Mouse (Mus musculus) liver, postnatal 0 days (tissue): ENCODE results near the gene Olfr316. TPM values are rescaled to one million over a fixed set of nuclear protein-coding genes. Genes with fewer than 3 reads are reported as not detected.

ENCODE experiments used
- ATAC-seq: fragments of 200-750 bp; cut with Nextera tagmentation; 2 replicates; pipeline ENCODE4 v1.8.0; 2017; ENCODE audit warnings: mild to moderate bottlenecking, moderate library complexity
- DNase-seq: peaks from one replicate; pipeline ENCODE4 v3.0.0-alpha.2; 2016
- H3K27ac ChIP-seq: fragments of 300-500 bp; sonication (generic); 2 replicates; pipeline ENCODE4 v1.5.1; 2014; ENCODE audit warnings: antibody characterized with exemption, moderate library complexity, mild to moderate bottlenecking, low read depth
- H3K27me3 ChIP-seq: fragments of 300-500 bp; sonication (generic); 2 replicates; pipeline ENCODE4 v1.6.1; 2014; ENCODE audit warnings: low read length, control low read depth, mixed read lengths; ENCODE audit not compliant: insufficient read depth
- H3K36me3 ChIP-seq: fragments of 300-500 bp; sonication (generic); replicated peaks from 2 replicates; pipeline ENCODE4 v1.6.1; 2014; ENCODE audit warnings: mild to moderate bottlenecking, control low read depth, low read length, moderate library complexity, mixed read lengths; ENCODE audit not compliant: insufficient read depth
- H3K4me1 ChIP-seq: fragments of 300-500 bp; sonication (generic); 2 replicates; pipeline ENCODE4 v1.6.1; 2014; ENCODE audit warnings: antibody characterized with exemption, mild to moderate bottlenecking, control low read depth; ENCODE audit not compliant: insufficient read depth
- H3K4me2 ChIP-seq: fragments of 300-500 bp; sonication (generic); 2 replicates; pipeline ENCODE4 v1.6.1; 2014; ENCODE audit warnings: low read depth, mild to moderate bottlenecking, low read length, moderate library complexity, mixed read lengths
- H3K4me3 ChIP-seq: fragments of 300-500 bp; sonication (generic); 2 replicates; pipeline ENCODE4 v1.5.1; 2014; ENCODE audit warnings: low read depth, low read length
- H3K9ac ChIP-seq: fragments of 300-500 bp; sonication (generic); replicated peaks from 2 replicates; pipeline ENCODE4 v1.6.1; 2014; ENCODE audit warnings: mild to moderate bottlenecking, moderate library complexity
- H3K9me3 ChIP-seq: fragments of 300-500 bp; sonication (generic); 2 replicates; pipeline ENCODE4 v1.6.1; 2016; ENCODE audit warnings: mild to moderate bottlenecking, control low read depth, low read length, mixed read lengths
- CTCF ChIP-seq: sonication (generic); IDR thresholded peaks from 2 replicates; pipeline ENCODE4 v1.5.1; 2016; ENCODE audit warnings: antibody characterized with exemption, low read depth
- EP300 ChIP-seq: IDR thresholded peaks from 2 replicates; pipeline ENCODE4 v1.6.1; 2016; ENCODE audit warnings: antibody characterized with exemption, low read depth, mild to moderate bottlenecking
- WGBS: fragments of 180-500 bp; shearing (Covaris S2); extraction: QIAGEN DNeasy Blood & Tissue Kit; methylation state at CpG from one replicate; pipeline ENCODE4 v1.1.7; 2014; ENCODE audit not compliant: insufficient replicate concordance; 5-methylcytosine and 5-hydroxymethylcytosine counted together
- polyA plus RNA-seq: library from polyadenylated mRNA; unstranded; fragments of >200 nt; fragmentation: Nextera tagmentation; extraction: Ambion mirVana; gene quantifications from 2 replicates; pipeline ENCODE4 v1.2.1, GENCODE M21; 2015

Olfr316 gene
- polyA plus RNA-seq, 1 experiment from 2014 or later, result not detected

DNA sequence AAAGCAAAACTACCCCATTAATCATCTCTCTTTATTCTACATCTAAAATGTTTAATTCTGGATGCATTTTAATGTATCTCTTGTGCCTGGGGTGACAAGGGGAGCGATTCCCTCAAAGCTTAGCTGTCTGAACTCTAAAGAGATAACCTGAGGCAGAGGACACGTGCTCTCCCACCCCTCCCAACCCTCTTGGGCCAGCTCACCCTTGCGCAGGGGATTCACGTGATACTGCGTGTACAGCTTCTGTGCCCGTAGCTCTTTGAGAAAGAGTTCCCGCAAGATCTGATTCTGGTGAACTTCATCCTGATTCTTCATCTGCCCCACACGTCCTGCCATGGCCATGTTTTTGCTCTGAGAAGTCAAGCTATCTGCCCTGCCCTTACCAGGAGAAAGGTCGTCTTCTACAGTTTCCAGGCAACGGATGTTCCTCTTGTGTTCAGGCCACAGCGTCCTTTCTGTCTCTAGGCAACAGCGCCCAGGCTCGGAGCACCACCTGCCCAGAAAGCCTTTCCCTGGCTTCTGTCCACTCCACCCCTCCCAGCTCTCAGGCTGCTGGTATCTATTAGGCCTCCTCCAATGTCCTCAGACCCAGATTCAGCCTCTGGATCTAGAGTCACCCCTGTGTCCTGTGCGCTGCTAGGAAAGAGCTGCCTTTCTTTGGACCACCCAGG is 49.2 kb downstream of the Olfr316 start, which contains the start of gene Fam183b:
TSS of gene Fam183b (minus strand) at position 403 of the 671 bp plus-strand sequence.
- TF ChIP-seq CTCF (no peak), EP300 (no peak)
- ATAC-seq (no peak), DNase-seq (no peak)
- Histone ChIP-seq H3K27ac (no peak within 1 kb of the TSS), H3K36me3 (no peaks in the 10 kb centered on the region), H3K4me3 (no peak within 1 kb of the TSS), H3K4me1 (peaks cover 3% of the 10 kb centered on the region; the same call in 1 of the 2 replicates), H3K4me2 (peak within 1 kb of the TSS; percentile 13; the same call in 1 of the 2 replicates), H3K27me3 (no peaks in the 10 kb centered on the region), H3K9me3 (no peaks in the 10 kb centered on the region), H3K9ac (no peak within 1 kb of the TSS)
- WGBS, result 41% methylated on average over 14 of the region's 14 CpGs

DNA sequence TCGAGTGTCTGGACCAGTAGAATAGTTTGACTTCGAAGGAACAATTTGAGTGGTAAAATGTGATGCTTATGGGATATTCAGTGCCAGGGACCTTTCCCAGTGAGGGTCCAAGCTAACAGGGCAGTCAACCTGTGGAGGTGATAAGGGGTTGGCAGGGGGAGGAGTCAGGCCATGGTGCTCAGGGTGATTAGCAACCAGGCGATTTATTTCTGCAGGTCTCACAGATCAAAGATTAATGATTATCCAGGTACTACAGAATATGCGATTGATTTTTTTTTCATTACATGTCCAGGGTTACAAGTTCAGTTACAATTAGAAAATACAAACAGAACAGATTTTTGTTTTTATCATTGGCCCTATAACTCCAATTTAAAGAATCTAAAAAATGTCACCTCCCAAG is 51.3 kb downstream of the Olfr316 start:
- no peak overlapping the region for H3K4me2 ChIP-seq
- H3K27me3 ChIP-seq, result no peaks in the 10 kb centered on the region

DNA sequence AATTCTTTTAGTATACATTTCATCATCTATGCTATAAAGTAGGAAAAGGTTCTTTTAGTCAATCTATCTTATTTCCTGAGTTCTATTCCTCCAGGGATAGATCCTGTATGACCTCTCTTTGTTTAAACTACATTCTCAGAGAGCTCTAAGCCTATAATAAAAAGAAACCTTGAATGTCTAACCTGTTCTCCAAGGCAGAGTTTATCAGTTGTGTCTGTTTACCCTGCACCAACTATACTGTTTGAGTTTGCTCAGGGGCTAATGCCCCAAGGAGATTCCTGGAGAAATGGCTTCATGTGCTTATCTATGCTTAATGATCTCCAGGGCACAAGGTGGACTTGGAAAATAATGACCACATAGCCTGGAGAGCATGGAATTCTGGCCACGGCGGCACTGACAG is 51.9 kb downstream of the Olfr316 start:
- Histone ChIP-seq H3K9me3 (no peaks in the 10 kb centered on the region), H3K36me3 (no peaks in the 10 kb centered on the region), H3K9ac (no peak overlapping the region), H3K27me3 (no peaks in the 10 kb centered on the region), H3K4me1 (peaks cover 3% of the 10 kb centered on the region; the same call in 1 of the 2 replicates), H3K4me2 (no peak overlapping the region), H3K27ac (no peak overlapping the region), H3K4me3 (no peak overlapping the region)
- TF ChIP-seq CTCF, result no peak
- no peak for TF ChIP-seq EP300
- no peak for ATAC-seq
- DNase-seq, result no peak
- WGBS, result 62% methylated on average over 2 of the region's 2 CpGs

More for the DNA sequence above, 51.3 kb downstream of the Olfr316 start:
- DNase-seq (no peak), ATAC-seq (no peak)
- no peak overlapping the region for H3K9ac ChIP-seq
- no peak overlapping the region for H3K4me3 ChIP-seq
- H3K9me3 ChIP-seq, result no peaks in the 10 kb centered on the region
- H3K36me3 ChIP-seq, result no peaks in the 10 kb centered on the region
- H3K4me1 ChIP-seq, result peaks cover 3% of the 10 kb centered on the region; the same call in 1 of the 2 replicates
- no peak overlapping the region for H3K27ac ChIP-seq
- TF ChIP-seq CTCF (no peak), EP300 (no peak)
- 54% methylated on average over 4 of the region's 4 CpGs for WGBS

Other genes with a start within 250 kb of the Olfr316 start
- not detected in 2 replicates for gene Olfr330, start 217.9 kb upstream of the Olfr316 start, polyA plus RNA-seq
- not detected in 2 replicates for gene Olfr329-ps, start 206.3 kb upstream of the Olfr316 start, polyA plus RNA-seq
- not detected in 2 replicates for gene Olfr328, start 197.1 kb upstream of the Olfr316 start, polyA plus RNA-seq
- not detected in 2 replicates for gene Olfr224, start 182.2 kb upstream of the Olfr316 start, polyA plus RNA-seq
- not detected in 2 replicates for gene Olfr325, start 175.0 kb upstream of the Olfr316 start, polyA plus RNA-seq
- gene Olfr324, start 157.6 kb upstream of the Olfr316 start, polyA plus RNA-seq, result not detected in 2 replicates
- not detected in 2 replicates for gene 2210407C18Rik, start 136.7 kb upstream of the Olfr316 start, polyA plus RNA-seq
- not detected in 2 replicates for gene Olfr323, start 122.2 kb upstream of the Olfr316 start, polyA plus RNA-seq
- gene Trim58, start 112.3 kb upstream of the Olfr316 start, polyA plus RNA-seq, result 5.8 and 5.9 TPM in 2 replicates
- 0.06 TPM in 1 of 2 replicates, not detected in the other for gene Olfr322, start 94.0 kb upstream of the Olfr316 start, polyA plus RNA-seq
- gene Olfr320, start 71.6 kb upstream of the Olfr316 start, polyA plus RNA-seq, result not detected in 2 replicates
- not detected in 2 replicates for gene Olfr319, start 53.6 kb upstream of the Olfr316 start, polyA plus RNA-seq
- gene Olfr318, start 28.7 kb upstream of the Olfr316 start, polyA plus RNA-seq, result not detected in 2 replicates
- gene Olfr317, start 13.5 kb upstream of the Olfr316 start, polyA plus RNA-seq, result not detected in 2 replicates
- gene Olfr315, start 20.5 kb downstream of the Olfr316 start, polyA plus RNA-seq, result not detected in 2 replicates
- gene Olfr314, start 30.2 kb downstream of the Olfr316 start, polyA plus RNA-seq, result not detected in 2 replicates
- 0.25 TPM in 1 of 2 replicates, not detected in the other for gene Fam183b, start 49.2 kb downstream of the Olfr316 start, polyA plus RNA-seq
- not detected in 2 replicates for gene Olfr313, start 62.3 kb downstream of the Olfr316 start, polyA plus RNA-seq
- not detected in 2 replicates for gene Olfr312, start 76.5 kb downstream of the Olfr316 start, polyA plus RNA-seq
- gene Olfr311, start 86.5 kb downstream of the Olfr316 start, polyA plus RNA-seq, result not detected in 2 replicates
- gene Gm12258, start 94.4 kb downstream of the Olfr316 start, polyA plus RNA-seq, result 0.85 and 1.3 TPM in 2 replicates
- gene 2810021J22Rik, start 114.5 kb downstream of the Olfr316 start, polyA plus RNA-seq, result 0.94 and 1.6 TPM in 2 replicates
- 2.8 and 3.1 TPM in 2 replicates for gene Zfp39, start 151.5 kb downstream of the Olfr316 start, polyA plus RNA-seq
- 7.9 and 9.9 TPM in 2 replicates for gene Btnl10, start 165.2 kb downstream of the Olfr316 start, polyA plus RNA-seq
- 85.3 and 96.0 TPM in 2 replicates for gene Rnf187, start 186.2 kb downstream of the Olfr316 start, polyA plus RNA-seq
- 4.9 and 10.0 TPM in 2 replicates for gene Hist3h2ba, start 196.2 kb downstream of the Olfr316 start, polyA plus RNA-seq
- 14.3 and 14.8 TPM in 2 replicates for gene Hist3h2a, start 202.0 kb downstream of the Olfr316 start, polyA plus RNA-seq
- 0.11 and 0.15 TPM in 2 replicates for gene Trim17, start 202.0 kb downstream of the Olfr316 start, polyA plus RNA-seq
- 8.8 and 8.9 TPM in 2 replicates for gene Trim11, start 225.4 kb downstream of the Olfr316 start, polyA plus RNA-seq